Mouse (Mus musculus) inflammation-experienced regulatory T-cells, adult 6 months (primary cell): ENCODE data around the gene Cfap43. TPM values are rescaled to one million over a fixed set of nuclear protein-coding genes. Genes with fewer than 3 reads are reported as not detected.

ENCODE experiments used
- ATAC-seq: one replicate; pipeline ENCODE4 v1.8.0; 2017
- polyA plus RNA-seq, 3 experiments: library from polyadenylated mRNA; unstranded; fragments of 100-300 nt; shearing (Covaris generic); gene quantifications; one replicate each; pipeline ENCODE4 v1.2.1; 2017

The Cfap43 gene
- polyA plus RNA-seq, 3 experiments from 2014 or later = 0.34 to 0.48 (median 0.38) TPM

DNA sequence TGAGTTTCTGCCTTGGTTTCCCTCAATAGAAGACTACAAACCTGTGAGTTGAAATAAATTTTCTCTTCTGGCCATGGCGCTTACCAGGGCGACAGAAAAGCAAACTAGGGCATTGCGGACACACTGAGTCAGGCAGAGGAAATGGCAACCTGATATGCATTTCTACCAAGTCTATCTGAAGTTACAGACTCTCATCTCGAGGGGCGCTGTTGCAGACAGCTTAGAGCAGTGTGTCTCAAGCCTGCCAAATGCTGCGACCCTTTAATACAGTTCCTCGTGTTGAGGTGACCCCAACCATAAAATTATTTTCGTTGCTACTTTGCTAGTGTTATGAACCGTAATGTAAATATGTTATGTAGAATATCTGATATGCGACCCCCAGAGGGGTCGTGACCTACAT lies 138.1 kb downstream of the Cfap43 start:
- no peak for ATAC-seq

DNA sequence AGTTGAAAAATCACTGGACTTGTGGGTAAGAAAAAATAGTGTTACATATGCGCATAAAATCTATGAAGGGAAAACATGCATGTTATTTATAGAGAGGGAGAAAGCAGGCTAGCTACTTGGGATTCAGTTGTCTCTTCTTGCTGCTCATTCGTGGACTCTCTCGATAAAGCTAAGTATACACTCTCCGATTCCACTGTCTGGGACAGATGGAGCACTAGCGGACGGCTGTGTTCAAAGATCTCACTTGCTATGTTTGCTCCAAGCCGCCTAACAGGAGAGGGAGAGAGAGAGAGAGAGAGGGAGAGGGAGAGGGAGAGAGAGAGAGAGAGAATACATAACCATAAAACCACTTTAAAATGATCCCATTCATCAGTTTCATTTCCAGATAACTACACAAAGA lies 138.9 kb downstream of the Cfap43 start:
- ATAC-seq = no peak

DNA sequence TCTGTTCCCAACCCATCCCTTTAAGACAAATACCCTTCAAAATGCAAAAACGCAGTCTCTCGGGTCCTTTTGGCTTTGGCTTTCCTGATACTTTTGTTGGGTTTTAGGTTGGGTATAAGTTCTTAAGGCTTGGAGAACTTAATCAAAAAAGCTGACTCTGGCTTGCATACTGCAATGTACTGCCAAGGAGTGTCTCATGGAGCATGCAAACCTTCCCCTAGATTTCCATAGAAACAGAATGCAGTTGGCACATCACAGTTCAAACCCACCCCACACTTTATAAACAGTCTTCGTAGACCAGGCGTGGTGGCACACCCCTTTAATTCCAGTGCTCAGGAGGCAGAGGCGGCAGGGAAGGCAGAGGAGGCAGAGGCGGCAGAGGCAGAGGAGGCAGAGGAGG lies 141.2 kb downstream of the Cfap43 start:
- no peak for ATAC-seq

DNA sequence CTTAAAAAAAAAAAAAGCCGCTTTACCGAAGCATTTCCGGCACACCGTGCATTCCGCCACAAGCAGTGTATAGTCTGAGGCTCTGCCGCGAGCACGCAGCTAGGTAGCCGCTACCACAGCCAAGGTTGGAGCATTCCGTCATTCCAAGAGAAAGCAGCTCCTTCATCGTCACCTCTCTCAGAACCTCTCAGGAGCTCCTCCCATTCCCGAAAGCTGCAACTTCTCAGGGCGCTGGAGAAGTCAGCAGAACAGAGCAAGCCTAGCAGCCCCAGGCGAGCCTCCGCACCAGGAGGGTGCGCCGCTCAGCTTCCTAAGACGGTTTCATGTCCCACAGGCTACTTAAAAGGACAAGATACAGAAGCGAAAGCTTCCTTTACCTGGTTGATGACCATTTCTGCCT lies 163.5 kb downstream of the Cfap43 start:
- ATAC-seq = no peak

GRCm38 (mm10) chr19:47754931-47755330 lies 164.2 kb downstream of the Cfap43 start:
- ATAC-seq = peak; percentile 43

GRCm38 (mm10) chr19:47753921-47754320 lies 165.2 kb downstream of the Cfap43 start:
- ATAC-seq = no peak

DNA sequence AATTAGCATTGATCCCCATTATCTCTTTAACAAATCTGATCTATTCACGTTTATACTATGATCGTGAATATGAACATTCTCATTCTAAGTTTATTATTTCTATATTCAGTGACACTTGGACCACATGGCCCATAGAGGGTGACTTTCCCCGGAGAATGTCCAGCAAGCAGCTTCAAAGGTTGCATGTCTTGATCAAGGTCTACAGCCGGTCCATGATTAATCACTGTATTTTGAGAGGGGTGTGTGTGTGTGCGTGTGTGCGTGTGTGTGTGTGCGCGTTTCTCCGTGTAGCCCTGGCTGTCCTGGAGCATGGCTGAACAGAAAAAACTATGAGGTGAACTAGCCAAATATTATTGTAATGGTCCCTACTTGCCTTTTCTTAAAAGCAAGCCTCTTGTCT lies 166.6 kb downstream of the Cfap43 start:
- no peak for ATAC-seq

DNA sequence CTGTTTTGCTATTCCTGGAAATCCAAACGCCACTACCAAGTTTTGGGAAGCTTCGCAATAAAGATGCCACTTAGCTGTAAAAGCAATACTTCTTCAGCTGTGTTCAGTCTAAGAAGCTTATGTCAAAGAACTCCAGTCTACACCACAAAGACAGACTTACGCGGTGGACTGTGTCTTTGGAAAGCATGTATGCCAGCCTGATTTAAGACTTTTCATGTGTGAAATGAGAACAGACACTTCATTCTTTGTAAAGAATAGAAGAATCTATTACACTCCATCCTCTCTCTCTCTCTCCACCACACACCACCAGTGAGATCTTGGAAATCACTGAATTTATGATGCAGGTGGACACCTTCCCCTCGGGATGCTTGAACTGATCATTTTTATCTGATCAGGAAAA lies 168.7 kb downstream of the Cfap43 start:
- no peak for ATAC-seq

- ATAC-seq = no peak
These were observed 170.1 kb downstream of the Cfap43 start for GRCm38 (mm10) chr19:47748950-47749349.

DNA sequence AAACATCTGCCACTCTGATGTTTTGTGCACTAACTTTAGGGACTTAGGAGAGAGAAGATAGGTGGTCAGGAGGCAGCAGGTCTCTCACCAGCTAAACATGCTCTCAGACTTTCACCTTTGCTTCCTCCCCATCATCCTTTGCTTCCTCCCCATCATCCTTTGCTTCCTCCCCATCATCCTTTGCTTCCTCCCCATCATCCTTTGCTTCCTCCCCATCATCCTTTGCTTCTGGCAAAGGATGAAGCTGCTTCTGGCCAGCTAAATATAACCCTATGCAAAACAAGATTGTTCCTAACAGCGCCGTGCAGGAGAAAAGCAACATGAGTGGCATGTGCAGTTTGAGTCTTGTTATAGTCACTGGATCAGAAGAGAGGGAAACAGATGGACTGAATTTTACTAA lies 172.0 kb downstream of the Cfap43 start:
- no peak for ATAC-seq

DNA sequence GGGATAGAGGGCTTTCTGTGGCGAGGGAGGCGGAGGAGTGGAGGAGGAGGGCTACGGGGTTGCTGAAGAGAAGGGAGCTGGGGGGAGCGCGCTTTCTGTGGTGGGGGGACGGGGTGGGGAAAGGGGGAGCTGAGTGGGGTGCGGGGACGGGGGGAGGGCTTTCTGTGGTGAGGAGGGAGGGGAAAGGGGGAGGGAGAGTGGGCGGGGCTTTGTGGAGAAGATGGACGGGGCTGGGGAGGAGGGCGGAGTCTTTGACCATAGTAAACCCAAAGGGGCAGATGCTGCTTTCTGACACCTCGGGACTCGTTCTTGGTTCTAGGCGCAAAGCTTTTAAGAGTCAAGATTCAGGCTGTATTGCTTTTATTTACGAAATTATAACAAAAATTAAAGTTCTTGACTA lies 187.2 kb downstream of the Cfap43 start:
- ATAC-seq = no peak

DNA sequence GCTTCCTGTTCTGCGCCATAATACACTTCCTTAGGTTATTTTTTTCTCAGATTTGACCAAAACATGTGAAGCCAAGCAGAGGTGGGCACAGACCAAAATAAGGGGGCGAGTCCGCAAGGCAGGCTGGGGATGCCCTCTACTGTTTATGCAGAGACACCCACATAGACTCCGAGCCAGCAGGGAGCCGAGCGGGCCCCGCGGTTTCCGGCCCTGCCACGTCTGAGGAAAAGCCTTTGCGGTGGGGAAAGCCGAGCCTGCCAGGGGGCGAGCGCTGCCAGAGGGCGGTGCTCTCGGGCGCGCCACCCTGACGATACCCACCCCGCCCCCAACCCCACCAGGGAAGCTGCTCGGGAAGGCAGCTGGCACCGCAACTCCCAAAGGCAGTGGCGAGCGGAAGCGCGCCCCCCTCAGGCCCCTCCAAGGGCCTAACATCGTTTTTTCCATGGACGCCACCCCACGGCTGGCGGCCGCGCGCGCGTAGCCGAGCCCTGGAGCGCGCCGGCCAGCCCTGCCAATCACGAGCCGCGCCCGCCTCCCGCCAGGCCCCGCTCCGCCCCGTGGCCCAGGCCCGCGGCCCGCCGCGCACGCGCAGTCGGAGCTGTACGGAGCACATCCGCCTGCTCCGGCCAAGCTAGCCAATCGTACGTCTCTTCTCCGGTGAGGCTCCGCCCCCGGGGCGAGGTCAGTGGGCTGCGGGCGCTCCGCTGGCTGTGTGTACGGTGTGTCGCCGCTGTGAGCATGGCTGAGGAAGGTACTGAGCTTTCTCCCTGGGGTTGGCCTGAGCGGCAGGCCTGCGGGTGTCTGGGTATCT lies 187.8 kb downstream of the Cfap43 start, which contains the start of gene Sfr1:
Gene Sfr1, plus strand, starts transcription at position 612 of the 811 bp plus-strand sequence.
- ATAC-seq = peak; percentile 82

DNA sequence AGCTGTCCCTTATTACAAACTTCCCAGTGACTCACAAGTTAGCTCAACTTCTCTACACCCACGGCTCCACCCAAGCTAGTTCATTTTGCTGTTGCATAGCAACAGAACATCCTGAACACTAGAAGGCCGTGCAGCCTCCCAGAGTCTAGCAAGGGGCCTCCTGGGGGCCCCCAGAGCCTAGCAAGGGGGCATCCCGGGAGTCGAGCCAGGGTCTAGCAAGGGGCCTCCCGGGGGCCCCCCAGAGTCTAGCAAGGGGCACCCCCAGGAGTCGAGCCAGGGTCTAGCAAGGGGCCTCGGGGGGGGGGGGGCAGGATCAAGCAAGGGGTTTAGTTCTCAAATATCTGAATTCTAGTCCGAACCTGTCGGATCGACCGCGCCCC lies 188.4 kb downstream of the Cfap43 start:
- peak; percentile 65 for ATAC-seq

DNA sequence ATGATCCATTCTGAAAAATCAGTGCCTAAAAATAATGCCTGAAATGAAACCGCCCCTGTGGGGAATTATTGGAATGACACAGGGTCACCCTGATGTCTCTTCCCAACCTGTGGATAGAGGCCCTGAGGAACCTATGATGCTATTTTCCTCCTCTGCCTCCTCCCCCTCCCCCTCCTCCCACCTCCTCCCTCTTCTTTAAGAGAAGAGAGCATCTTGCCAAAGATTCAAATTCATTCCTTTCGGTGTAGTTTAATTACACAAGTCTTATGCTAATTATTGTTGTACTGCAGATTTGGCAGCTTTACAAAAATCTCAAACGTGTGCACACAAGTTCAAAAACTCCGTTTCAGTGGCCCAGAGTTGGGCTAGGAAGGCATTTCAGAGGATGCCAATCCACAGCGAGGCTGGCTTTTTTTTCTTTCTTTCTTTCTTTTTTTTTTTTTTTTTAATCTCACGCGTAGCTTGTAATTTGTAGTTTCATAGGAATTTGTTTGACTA lies 193.4 kb downstream of the Cfap43 start:
- ATAC-seq = no peak

DNA sequence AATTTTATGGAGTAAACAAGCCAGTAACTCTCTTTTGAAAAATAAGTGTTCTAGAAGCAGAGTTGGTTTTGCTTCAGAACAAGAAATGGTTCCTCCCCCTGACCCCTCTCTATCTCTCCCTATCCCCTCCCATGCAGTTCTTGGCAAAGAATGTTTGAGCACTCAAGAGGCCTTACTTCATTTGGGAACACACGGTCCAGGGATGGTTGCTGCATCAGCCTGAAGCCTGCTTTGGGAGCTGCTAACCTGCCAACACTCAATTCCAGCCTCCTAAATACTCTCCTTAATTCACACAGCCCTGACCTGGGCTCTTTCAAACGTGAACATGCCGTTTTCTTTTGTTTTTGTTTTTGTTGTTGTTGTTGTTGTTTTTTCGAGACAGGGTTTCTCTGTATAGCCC lies 194.2 kb downstream of the Cfap43 start:
- no peak for ATAC-seq

GRCm38 (mm10) chr19:47722471-47722870 lies 196.6 kb downstream of the Cfap43 start:
- no peak for ATAC-seq

DNA sequence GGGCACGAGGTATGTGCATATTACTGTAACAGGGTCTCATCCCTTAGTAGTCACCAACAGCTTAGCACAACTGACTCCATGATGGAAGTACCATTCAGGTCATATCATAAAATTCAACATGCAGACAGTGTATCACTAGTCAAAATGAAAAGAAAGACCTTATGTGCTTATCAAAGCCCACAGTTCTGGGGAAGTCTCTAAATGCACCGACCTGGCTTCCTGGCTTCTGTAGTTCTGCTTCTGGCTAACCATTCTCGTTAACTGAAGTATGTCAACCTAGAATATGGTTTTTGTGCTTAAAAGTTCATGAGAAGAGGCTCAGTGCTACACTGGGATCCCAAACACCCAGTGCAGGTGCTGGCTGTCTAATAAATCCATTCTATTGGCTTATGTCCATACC lies 199.9 kb downstream of the Cfap43 start:
- ATAC-seq = no peak

GRCm38 (mm10) chr19:47716144-47716543 lies 202.9 kb downstream of the Cfap43 start:
- no peak for ATAC-seq

DNA sequence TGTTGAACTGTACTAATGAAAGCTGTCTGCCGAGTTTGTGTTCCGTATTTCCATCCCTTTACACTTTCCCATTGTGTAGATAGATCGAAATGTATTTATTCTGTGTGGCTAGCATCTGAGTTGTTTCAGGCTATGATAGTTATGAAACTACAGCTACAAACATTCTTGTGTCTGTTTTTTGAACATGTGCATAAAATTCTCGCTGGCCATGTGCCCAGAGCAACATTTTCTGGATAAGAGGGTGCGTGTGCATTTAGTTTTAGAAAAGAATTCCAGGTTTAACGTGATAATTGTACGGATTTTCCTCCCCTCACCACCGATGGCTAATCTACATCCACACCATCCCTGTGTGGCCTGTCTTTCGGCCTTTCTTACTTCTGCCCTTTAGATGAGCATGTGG lies 205.6 kb downstream of the Cfap43 start:
- no peak for ATAC-seq

- ATAC-seq = no peak
These were observed 208.7 kb downstream of the Cfap43 start for GRCm38 (mm10) chr19:47710376-47710775.

DNA sequence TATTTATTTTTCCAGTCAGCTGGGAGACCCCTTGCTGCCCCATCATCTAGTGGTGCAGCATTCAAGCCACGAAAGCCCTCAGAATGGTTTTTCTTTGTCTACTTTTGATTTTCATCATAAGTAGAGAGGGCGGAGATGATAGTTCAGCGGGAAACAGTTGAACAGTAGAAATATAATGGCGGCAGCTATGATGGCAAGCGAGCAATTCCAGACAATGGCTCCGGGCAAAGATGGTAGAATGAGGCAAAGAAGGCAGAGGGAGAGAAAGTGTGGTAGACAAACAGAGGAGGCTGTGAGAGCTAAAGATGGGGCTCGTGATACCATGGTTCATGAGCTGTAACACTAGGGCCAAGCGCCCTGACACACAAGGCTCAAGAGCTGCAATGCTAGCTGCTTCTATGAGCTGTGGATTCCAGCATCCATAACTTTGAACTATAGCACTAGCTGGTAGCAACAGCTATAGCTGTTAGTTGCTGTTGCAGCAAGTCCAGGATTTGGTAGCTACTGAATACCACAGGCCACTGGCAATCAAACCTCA lies 213.2 kb downstream of the Cfap43 start:
- no peak for ATAC-seq

- ATAC-seq = no peak
These were observed 213.9 kb downstream of the Cfap43 start for GRCm38 (mm10) chr19:47705080-47705771.

DNA sequence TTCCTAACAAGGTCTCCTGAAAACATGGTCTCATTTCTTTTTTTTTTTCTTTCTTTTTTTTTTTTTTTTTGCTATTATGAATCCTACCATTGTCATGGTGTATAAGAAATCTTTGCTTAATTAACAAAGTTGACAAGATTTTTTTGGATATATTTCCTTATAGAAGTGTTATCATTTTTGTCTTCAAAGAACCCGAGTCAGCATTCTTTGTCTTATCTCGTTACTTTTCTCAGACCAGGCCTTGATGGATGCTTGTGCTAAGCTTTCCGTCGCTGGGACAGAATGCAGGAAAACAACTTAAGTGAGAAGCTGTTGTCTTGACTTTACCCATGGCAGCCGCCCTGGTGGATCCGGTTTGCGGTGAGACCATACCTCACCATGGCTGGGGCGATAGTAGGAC lies 218.6 kb downstream of the Cfap43 start:
- no peak for ATAC-seq

- ATAC-seq = no peak
These were observed 219.3 kb downstream of the Cfap43 start for GRCm38 (mm10) chr19:47699743-47700142.
